Mouse (Mus musculus): ENCODE results near the gene Pcare. TPM values are rescaled to one million over a fixed set of nuclear protein-coding genes. Genes with fewer than 3 reads are reported as not detected.

Gene Pcare
- not detected for total RNA-seq (2023)

DNA sequence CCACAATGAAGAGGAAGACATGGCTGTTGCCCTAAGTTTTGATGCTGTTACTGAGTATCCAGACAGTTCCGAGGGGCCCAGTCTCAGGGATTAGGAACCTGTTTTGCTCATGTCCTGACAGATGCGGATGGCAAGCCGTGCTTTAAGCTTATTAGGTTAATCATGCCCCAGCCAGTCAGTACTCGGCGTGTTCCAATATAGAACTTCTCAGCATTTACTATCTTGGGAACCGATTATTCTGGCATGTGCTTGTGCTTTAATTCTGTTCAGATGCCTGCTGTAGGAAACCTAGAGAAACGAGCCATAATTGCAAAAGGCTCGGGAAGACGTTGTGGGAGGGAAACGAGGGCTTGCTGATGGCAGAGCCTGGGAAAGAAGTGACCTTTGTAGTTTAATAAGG lies at the start of gene Pcare:
Gene Pcare, minus strand, starts transcription at position 64 of the 400 bp plus-strand sequence.

DNA sequence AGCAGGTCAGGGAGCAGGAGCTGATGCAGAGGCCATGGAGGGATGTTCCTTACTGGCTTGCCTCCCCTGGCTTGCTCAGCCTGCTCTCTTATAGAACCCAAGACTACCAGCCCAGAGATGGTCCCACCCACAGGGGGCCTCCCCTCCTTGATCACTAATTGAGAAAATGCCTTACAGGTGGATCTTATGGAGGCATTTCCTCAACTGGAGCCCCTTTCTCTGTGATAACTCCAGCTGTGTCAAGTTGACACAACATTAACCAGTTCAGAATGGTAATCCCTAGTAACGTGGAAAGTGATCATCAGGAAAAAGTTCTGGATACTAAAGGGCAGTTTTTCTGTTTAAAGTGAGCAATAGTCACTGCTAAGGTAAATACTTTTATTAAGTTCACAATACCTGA lies 15.5 kb upstream of the Pcare start, which contains the start of gene Clip4:
Gene Clip4, plus strand, starts transcription at position 301 of the 400 bp plus-strand sequence.

Other genes starting within 250 kb of the Pcare start
- 20.1 TPM for gene Ndc80, start 226.0 kb downstream of the Pcare start, total RNA-seq (2023)
- gene Spdya, start 200.8 kb downstream of the Pcare start, total RNA-seq (2023) = not detected
- 194 TPM for gene Wdr43, start 137.0 kb downstream of the Pcare start, total RNA-seq (2023)
- gene Togaram2, start 79.6 kb downstream of the Pcare start, total RNA-seq (2023) = not detected
- not detected for gene Clip4, start 15.6 kb upstream of the Pcare start, total RNA-seq (2023)

All from CD4-positive naive resting alpha-beta T cell, adult 76 days (primary cell).